Mouse (Mus musculus) forebrain, embryonic 13.5 days (tissue): ENCODE results near the gene Ctc1. TPM values are rescaled to one million over a fixed set of nuclear protein-coding genes. Genes with fewer than 3 reads are reported as not detected.

Source experiments
- ATAC-seq: fragments of 200-750 bp; cut with Nextera tagmentation; 2 replicates; pipeline ENCODE4 v1.8.0; 2017
- H3K27ac ChIP-seq: fragments of 300-500 bp; sonication (generic); 2 replicates; pipeline ENCODE4 v1.5.1; 2015; ENCODE audit warnings: inconsistent platforms, mild to moderate bottlenecking, moderate library complexity
- H3K27me3 ChIP-seq: fragments of 300-500 bp; sonication (generic); 2 replicates; pipeline ENCODE4 v1.6.1; 2015; ENCODE audit warnings: mild to moderate bottlenecking, inconsistent platforms
- H3K36me3 ChIP-seq: fragments of 300-500 bp; sonication (generic); 2 replicates; pipeline ENCODE4 v1.6.1; 2015; ENCODE audit warnings: mild to moderate bottlenecking, inconsistent platforms; ENCODE audit not compliant: poor library complexity, severe bottlenecking
- H3K4me1 ChIP-seq: fragments of 300-500 bp; sonication (generic); 2 replicates; pipeline ENCODE4 v1.6.1; 2015; ENCODE audit warnings: inconsistent platforms
- H3K4me2 ChIP-seq: fragments of 300-500 bp; sonication (generic); 2 replicates; pipeline ENCODE4 v1.6.1; 2015; ENCODE audit warnings: inconsistent platforms, mild to moderate bottlenecking, moderate library complexity
- H3K4me3 ChIP-seq: fragments of 300-500 bp; sonication (generic); 2 replicates; pipeline ENCODE4 v1.5.1; 2015; ENCODE audit warnings: mild to moderate bottlenecking, inconsistent platforms
- H3K9ac ChIP-seq: fragments of 300-500 bp; sonication (generic); 2 replicates; pipeline ENCODE4 v1.6.1; 2015; ENCODE audit warnings: mild to moderate bottlenecking, inconsistent platforms
- H3K9me3 ChIP-seq: fragments of 300-500 bp; sonication (generic); replicated peaks from 2 replicates; pipeline ENCODE4 v1.6.1; 2016; ENCODE audit warnings: inconsistent platforms
- WGBS: fragments of 180-500 bp; shearing (Covaris S2); methylation state at CpG from one replicate; pipeline ENCODE4 v1.1.7; 2015; 5-methylcytosine and 5-hydroxymethylcytosine counted together
- microRNA-seq: library from miRNA; unstranded; fragments of <30 nt; microRNA quantifications from one replicate; pipeline ENCODE4, GENCODE M21; 2016
- polyA plus RNA-seq: library from polyadenylated mRNA; unstranded; fragments of >200 nt; fragmentation: Nextera tagmentation; extraction: Ambion mirVana; gene quantifications from 2 replicates; pipeline ENCODE4 v1.2.1, GENCODE M21; 2015

The Ctc1 gene
- polyA plus RNA-seq, 1 experiment from 2014 or later, result 55.6 TPM

GRCm38 (mm10) chr11:69075764-69076479, 60.2 kb downstream of the Ctc1 start:
- H3K27ac ChIP-seq, result no peak overlapping the region
- H3K9me3 ChIP-seq, result no peaks in the 10 kb centered on the region
- no peak overlapping the region for H3K4me2 ChIP-seq
- WGBS, result 46% methylated on average over 9 of the region's 9 CpGs
- H3K36me3 ChIP-seq, result no peaks in the 10 kb centered on the region
- no peak for ATAC-seq
- no peak overlapping the region for H3K9ac ChIP-seq
- H3K4me3 ChIP-seq, result no peak overlapping the region
- H3K27me3 ChIP-seq, result no peaks in the 10 kb centered on the region
- H3K4me1 ChIP-seq, result peaks cover 29% of the 10 kb centered on the region

GRCm38 (mm10) chr11:69076572-69076971, 60.9 kb downstream of the Ctc1 start:
- peaks cover 23% of the 10 kb centered on the region for H3K4me1 ChIP-seq
- no peaks in the 10 kb centered on the region for H3K9me3 ChIP-seq
- H3K4me3 ChIP-seq, result no peak overlapping the region
- no peak overlapping the region for H3K4me2 ChIP-seq
- H3K36me3 ChIP-seq, result no peaks in the 10 kb centered on the region
- 65% methylated on average over 5 of the region's 5 CpGs for WGBS
- no peaks in the 10 kb centered on the region for H3K27me3 ChIP-seq
- H3K27ac ChIP-seq, result no peak overlapping the region
- no peak for ATAC-seq
- no peak overlapping the region; the same call in 1 of the 2 replicates for H3K9ac ChIP-seq

GRCm38 (mm10) chr11:69077316-69077715, 61.6 kb downstream of the Ctc1 start:
- no peak for ATAC-seq

DNA sequence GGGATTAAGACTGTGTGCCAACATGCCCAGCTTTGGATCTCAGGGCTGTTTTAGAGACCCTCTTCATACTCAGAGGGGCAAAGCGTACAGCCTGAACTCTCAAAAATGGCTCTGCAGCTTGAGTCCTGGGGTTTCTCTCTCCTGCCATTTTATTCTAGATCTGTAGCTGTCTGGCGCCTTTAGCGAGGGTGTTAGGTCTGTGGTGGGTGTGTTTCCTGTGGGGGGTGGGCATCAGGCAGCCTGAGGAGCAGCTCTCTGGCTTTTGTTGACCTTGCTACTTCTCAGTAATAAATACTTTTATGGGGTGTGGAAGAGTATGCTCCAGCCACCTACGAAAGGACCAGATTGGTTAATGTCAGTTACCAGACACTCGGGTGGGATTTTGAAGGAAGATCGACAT, 62.3 kb downstream of the Ctc1 start:
- H3K27ac ChIP-seq, result no peak overlapping the region
- H3K4me1 ChIP-seq, result peaks cover 12% of the 10 kb centered on the region
- H3K9ac ChIP-seq, result no peak overlapping the region
- 86% methylated on average over 6 of the region's 6 CpGs for WGBS
- no peak overlapping the region for H3K4me2 ChIP-seq
- H3K9me3 ChIP-seq, result no peaks in the 10 kb centered on the region
- H3K4me3 ChIP-seq, result no peak overlapping the region
- no peak for ATAC-seq
- no peaks in the 10 kb centered on the region for H3K36me3 ChIP-seq
- no peaks in the 10 kb centered on the region for H3K27me3 ChIP-seq

More at GRCm38 (mm10) chr11:69077316-69077715, 61.6 kb downstream of the Ctc1 start:
- H3K4me2 ChIP-seq, result no peak overlapping the region
- H3K4me1 ChIP-seq, result peaks cover 15% of the 10 kb centered on the region
- no peak overlapping the region for H3K4me3 ChIP-seq
- H3K27me3 ChIP-seq, result no peaks in the 10 kb centered on the region
- WGBS, result 84% methylated on average over 9 of the region's 9 CpGs
- no peak overlapping the region for H3K9ac ChIP-seq
- H3K9me3 ChIP-seq, result no peaks in the 10 kb centered on the region
- H3K36me3 ChIP-seq, result no peaks in the 10 kb centered on the region
- H3K27ac ChIP-seq, result no peak overlapping the region

DNA sequence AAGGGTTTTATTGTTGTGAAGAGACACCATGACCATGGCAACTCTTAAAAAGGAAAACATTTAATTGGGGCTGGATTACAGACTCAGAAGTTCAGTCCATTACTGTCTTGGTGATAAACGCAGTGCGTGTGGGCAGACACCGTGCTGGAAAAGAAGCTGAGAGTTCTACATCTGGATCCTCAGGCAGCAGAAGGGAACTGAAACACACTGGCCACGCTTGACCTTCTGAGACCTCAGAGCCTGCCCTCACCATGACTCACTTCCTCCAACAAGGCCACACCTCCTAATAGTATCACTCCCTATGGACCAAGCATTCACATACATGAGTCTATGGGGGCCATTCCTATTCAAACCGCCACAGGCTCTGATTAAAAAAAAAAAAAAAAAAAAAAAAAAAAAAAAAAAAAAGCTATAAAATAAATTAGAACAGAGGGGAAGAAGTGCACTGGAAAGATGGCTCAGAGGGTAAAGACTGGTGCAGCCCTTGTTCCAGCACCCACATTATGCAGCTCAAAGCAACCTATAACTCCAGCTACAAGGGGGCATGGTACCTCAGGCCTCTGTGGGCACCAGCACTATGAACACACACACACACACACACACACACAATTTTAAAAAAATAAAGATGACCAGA, 63.2 kb downstream of the Ctc1 start:
- no peak overlapping the region for H3K4me2 ChIP-seq
- ATAC-seq, result no peak
- H3K9me3 ChIP-seq, result no peaks in the 10 kb centered on the region
- no peak overlapping the region for H3K9ac ChIP-seq
- no peak overlapping the region for H3K27ac ChIP-seq
- no peak overlapping the region for H3K4me3 ChIP-seq
- no peaks in the 10 kb centered on the region for H3K27me3 ChIP-seq
- peaks cover 7% of the 10 kb centered on the region for H3K4me1 ChIP-seq
- no peaks in the 10 kb centered on the region for H3K36me3 ChIP-seq
- 83% methylated on average over 5 of the region's 5 CpGs for WGBS

GRCm38 (mm10) chr11:69080102-69080854, 64.6 kb downstream of the Ctc1 start:
- no peak for ATAC-seq
- WGBS, result 82% methylated on average over 15 of the region's 15 CpGs
- no peaks in the 10 kb centered on the region for H3K36me3 ChIP-seq

DNA sequence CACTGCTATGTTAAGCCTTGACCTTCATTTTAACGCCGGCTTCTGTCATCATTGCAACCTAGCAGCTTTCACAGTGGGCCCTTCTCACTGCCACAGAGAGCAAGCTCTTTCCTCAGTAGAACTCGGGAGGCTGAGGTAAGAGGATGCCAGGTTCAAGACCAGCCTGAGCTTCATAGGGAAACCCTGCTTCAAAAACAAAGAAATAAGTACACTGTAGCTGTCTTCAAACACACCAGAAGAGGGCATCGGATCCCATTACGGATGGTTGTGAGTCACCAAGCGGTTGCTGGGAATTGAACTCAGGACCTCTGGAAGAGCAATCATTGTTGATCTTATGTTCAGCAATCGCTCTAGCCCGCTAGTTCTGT, 65.1 kb downstream of the Ctc1 start:
- 90% methylated on average over 8 of the region's 8 CpGs for WGBS
- H3K36me3 ChIP-seq, result no peaks in the 10 kb centered on the region
- ATAC-seq, result no peak
- H3K27ac ChIP-seq, result no peak overlapping the region
- H3K9ac ChIP-seq, result no peak overlapping the region
- no peaks in the 10 kb centered on the region for H3K27me3 ChIP-seq
- no peak overlapping the region for H3K4me2 ChIP-seq
- H3K4me3 ChIP-seq, result no peak overlapping the region
- no peaks in the 10 kb centered on the region for H3K4me1 ChIP-seq
- H3K9me3 ChIP-seq, result no peaks in the 10 kb centered on the region

More at GRCm38 (mm10) chr11:69080102-69080854, 64.6 kb downstream of the Ctc1 start:
- H3K4me2 ChIP-seq, result no peak overlapping the region
- no peak overlapping the region for H3K9ac ChIP-seq
- H3K4me3 ChIP-seq, result no peak overlapping the region
- no peak overlapping the region for H3K27ac ChIP-seq
- no peaks in the 10 kb centered on the region for H3K27me3 ChIP-seq
- H3K4me1 ChIP-seq, result no peaks in the 10 kb centered on the region
- H3K9me3 ChIP-seq, result no peaks in the 10 kb centered on the region

DNA sequence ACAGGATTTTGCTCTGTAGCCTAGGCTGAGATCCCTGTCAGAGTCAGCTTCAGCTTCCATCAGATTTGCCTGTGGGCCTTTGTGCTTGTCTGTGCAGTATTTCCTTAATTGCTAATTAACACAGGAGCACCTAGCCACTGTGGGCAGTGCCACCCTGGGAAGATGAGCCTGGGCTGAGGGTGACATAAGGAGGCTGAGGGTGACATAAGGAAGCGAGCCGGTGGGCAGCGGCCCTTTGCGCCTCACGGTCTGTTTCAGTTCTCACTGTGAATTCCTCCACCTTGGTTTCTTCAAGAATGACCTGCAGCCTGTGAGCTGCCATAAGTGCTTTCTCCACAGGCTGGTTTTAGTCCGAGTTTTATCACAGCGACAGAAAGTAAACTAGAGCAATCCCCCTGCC, 65.9 kb downstream of the Ctc1 start:
- no peak for ATAC-seq
- Histone ChIP-seq H3K4me3 (no peak overlapping the region), H3K4me1 (no peaks in the 10 kb centered on the region), H3K27me3 (no peaks in the 10 kb centered on the region), H3K9me3 (no peaks in the 10 kb centered on the region), H3K4me2 (no peak overlapping the region), H3K36me3 (no peaks in the 10 kb centered on the region), H3K9ac (no peak overlapping the region), H3K27ac (no peak overlapping the region)
- WGBS, result 88% methylated on average over 7 of the region's 7 CpGs

- no peak for ATAC-seq
Measured at GRCm38 (mm10) chr11:69085608-69086007, 69.9 kb downstream of the Ctc1 start.

More at GRCm38 (mm10) chr11:69085608-69086007, 69.9 kb downstream of the Ctc1 start:
- Histone ChIP-seq H3K4me1 (peaks cover 23% of the 10 kb centered on the region), H3K4me2 (no peak overlapping the region), H3K9me3 (no peaks in the 10 kb centered on the region), H3K27me3 (no peaks in the 10 kb centered on the region), H3K9ac (no peak overlapping the region), H3K36me3 (peaks cover 10% of the 10 kb centered on the region), H3K27ac (no peak overlapping the region), H3K4me3 (no peak overlapping the region)
- 70% methylated on average over 6 of the region's 6 CpGs for WGBS

Small RNA genes lying within 50 kb of the gene (microRNA-seq; reads per million reads assigned to microRNA genes)
- 15.0 reads per million, percentile 28 among the genes with 10 or more reads in this experiment for gene Mir3062

Other genes with a start within 250 kb of the Ctc1 start
- gene Ndel1, start 144.1 kb upstream of the Ctc1 start, polyA plus RNA-seq, result 67.7 and 70.8 TPM in 2 replicates
- 0.08 TPM in 1 of 2 replicates, not detected in the other for gene Rnf222, start 127.4 kb upstream of the Ctc1 start, polyA plus RNA-seq
- gene Rpl26, start 114.3 kb upstream of the Ctc1 start, polyA plus RNA-seq, result 787 and 887 TPM in 2 replicates
- 0.23 TPM in 1 of 2 replicates, not detected in the other for gene Odf4, start 88.8 kb upstream of the Ctc1 start, polyA plus RNA-seq
- 5.9 and 6.8 TPM in 2 replicates for gene Arhgef15, start 58.4 kb upstream of the Ctc1 start, polyA plus RNA-seq
- 1.2 and 1.4 TPM in 2 replicates for gene Slc25a35, start 47.8 kb upstream of the Ctc1 start, polyA plus RNA-seq
- gene Rangrf, start 40.7 kb upstream of the Ctc1 start, polyA plus RNA-seq, result 46.8 and 49.3 TPM in 2 replicates
- 34.9 and 37.7 TPM in 2 replicates for gene Pfas, start 7.5 kb upstream of the Ctc1 start, polyA plus RNA-seq
- gene Aurkb, start 29.7 kb downstream of the Ctc1 start, polyA plus RNA-seq, result 143 and 149 TPM in 2 replicates
- 6.6 and 7.9 TPM in 2 replicates for gene Borcs6, start 43.8 kb downstream of the Ctc1 start, polyA plus RNA-seq
- 55.1 and 57.2 TPM in 2 replicates for gene Tmem107, start 54.9 kb downstream of the Ctc1 start, polyA plus RNA-seq
- 110 and 124 TPM in 2 replicates for gene Vamp2, start 72.6 kb downstream of the Ctc1 start, polyA plus RNA-seq
- gene Per1, start 79.3 kb downstream of the Ctc1 start, polyA plus RNA-seq, result 6.0 and 6.4 TPM in 2 replicates
- 0.12 and 0.21 TPM in 2 replicates for gene Hes7, start 104.5 kb downstream of the Ctc1 start, polyA plus RNA-seq
- 0.21 and 0.34 TPM in 2 replicates for gene 9130213A22Rik, start 106.7 kb downstream of the Ctc1 start, polyA plus RNA-seq
- gene Aloxe3, start 110.0 kb downstream of the Ctc1 start, polyA plus RNA-seq, result 1.5 TPM in 1 of 2 replicates, not detected in the other
- gene Alox12b, start 141.1 kb downstream of the Ctc1 start, polyA plus RNA-seq, result not detected in 2 replicates
- gene Alox8, start 181.9 kb downstream of the Ctc1 start, polyA plus RNA-seq, result not detected in 2 replicates
- gene Gucy2e, start 221.1 kb downstream of the Ctc1 start, polyA plus RNA-seq, result 0.18 and 0.29 TPM in 2 replicates